Mouse (Mus musculus) midbrain, embryonic 15.5 days (tissue): ENCODE results near the gene Vmn2r83. TPM values are rescaled to one million over a fixed set of nuclear protein-coding genes. Genes with fewer than 3 reads are reported as not detected.

Source experiments
- ATAC-seq: fragments of 200-750 bp; cut with Nextera tagmentation; replicated peaks from 2 replicates; pipeline ENCODE4 v1.8.0; 2017; ENCODE audit warnings: moderate TSS enrichment
- H3K27ac ChIP-seq: fragments of 300-500 bp; sonication (generic); 2 replicates; pipeline ENCODE4 v1.5.1; 2015; ENCODE audit warnings: mild to moderate bottlenecking, inconsistent platforms
- H3K27me3 ChIP-seq: fragments of 300-500 bp; sonication (generic); replicated peaks from 2 replicates; pipeline ENCODE4 v1.6.1; 2015; ENCODE audit warnings: inconsistent platforms
- H3K36me3 ChIP-seq: fragments of 300-500 bp; sonication (generic); replicated peaks from 2 replicates; pipeline ENCODE4 v1.6.1; 2015; ENCODE audit warnings: inconsistent platforms
- H3K4me1 ChIP-seq: fragments of 300-500 bp; sonication (generic); 2 replicates; pipeline ENCODE4 v1.6.1; 2015; ENCODE audit warnings: inconsistent platforms
- H3K4me2 ChIP-seq: fragments of 300-500 bp; sonication (generic); 2 replicates; pipeline ENCODE4 v1.6.1; 2015; ENCODE audit warnings: inconsistent platforms, mild to moderate bottlenecking, moderate library complexity
- H3K4me3 ChIP-seq: fragments of 300-500 bp; sonication (generic); 2 replicates; pipeline ENCODE4 v1.5.1; 2015; ENCODE audit warnings: mild to moderate bottlenecking, inconsistent platforms
- H3K9ac ChIP-seq: fragments of 300-500 bp; sonication (generic); 2 replicates; pipeline ENCODE4 v1.6.1; 2015; ENCODE audit warnings: mild to moderate bottlenecking, inconsistent platforms
- H3K9me3 ChIP-seq: fragments of 300-500 bp; sonication (generic); 2 replicates; pipeline ENCODE4 v1.6.1; 2016; ENCODE audit warnings: inconsistent platforms
- WGBS: fragments of 180-500 bp; shearing (Covaris S2); methylation state at CpG from one replicate; pipeline ENCODE4 v1.1.7; 2015; ENCODE audit warnings: mixed read lengths; 5-methylcytosine and 5-hydroxymethylcytosine counted together
- microRNA-seq: library from miRNA; unstranded; fragments of <30 nt; microRNA quantifications from one replicate; pipeline ENCODE4, GENCODE M21; 2016
- polyA plus RNA-seq: library from polyadenylated mRNA; unstranded; fragments of >200 nt; fragmentation: Nextera tagmentation; extraction: Ambion mirVana; gene quantifications from 2 replicates; pipeline ENCODE4 v1.2.1, GENCODE M21; 2015

The Vmn2r83 gene
- polyA plus RNA-seq, 1 experiment from 2014 or later, result not detected

DNA sequence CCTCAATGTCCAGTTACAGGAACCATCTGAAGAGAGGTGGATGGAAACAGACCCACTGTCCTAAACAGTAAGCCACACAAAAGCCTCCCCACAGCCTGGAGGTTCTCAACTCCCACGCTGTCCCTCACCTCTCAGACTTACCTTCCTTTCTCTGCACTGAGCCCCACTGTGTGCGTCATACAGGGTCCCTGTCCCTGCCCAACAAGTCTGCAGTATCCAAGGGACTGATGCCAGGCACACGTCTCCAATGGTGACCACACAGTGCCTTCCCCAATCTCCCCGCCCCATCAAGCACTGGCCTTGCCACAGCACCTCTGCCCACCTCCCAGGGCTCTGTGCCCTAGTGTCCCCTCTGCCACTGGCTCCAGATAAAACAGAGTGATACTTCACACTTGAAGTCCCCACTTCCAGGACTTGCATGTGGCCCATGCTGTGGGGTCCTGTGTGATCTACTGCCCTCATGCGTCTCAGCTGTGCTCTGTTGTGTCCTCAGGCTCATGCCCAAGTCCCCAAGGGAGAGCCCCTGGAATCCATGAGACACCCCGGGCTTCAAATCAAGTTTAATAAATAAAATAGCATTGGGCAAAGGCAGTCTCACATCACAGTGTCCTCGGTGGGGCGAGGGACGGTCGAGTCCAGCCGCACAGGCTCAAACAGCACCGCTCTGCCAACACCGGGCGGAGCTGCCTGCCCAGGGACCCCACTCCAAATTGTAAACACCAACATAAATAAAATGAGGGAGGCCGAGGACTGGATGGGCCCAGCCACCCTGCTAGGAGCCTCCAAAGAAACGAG is 71.4 kb downstream of the Vmn2r83 start:
- no peak overlapping the region for H3K27ac ChIP-seq
- WGBS, result 94% methylated on average over 16 of the region's 16 CpGs
- H3K4me2 ChIP-seq, result no peak overlapping the region
- H3K27me3 ChIP-seq, result no peaks in the 10 kb centered on the region
- no peaks in the 10 kb centered on the region for H3K4me1 ChIP-seq
- no peaks in the 10 kb centered on the region for H3K9me3 ChIP-seq
- H3K4me3 ChIP-seq, result no peak overlapping the region
- no peak for ATAC-seq
- H3K9ac ChIP-seq, result no peak overlapping the region
- H3K36me3 ChIP-seq, result peaks cover 27% of the 10 kb centered on the region

DNA sequence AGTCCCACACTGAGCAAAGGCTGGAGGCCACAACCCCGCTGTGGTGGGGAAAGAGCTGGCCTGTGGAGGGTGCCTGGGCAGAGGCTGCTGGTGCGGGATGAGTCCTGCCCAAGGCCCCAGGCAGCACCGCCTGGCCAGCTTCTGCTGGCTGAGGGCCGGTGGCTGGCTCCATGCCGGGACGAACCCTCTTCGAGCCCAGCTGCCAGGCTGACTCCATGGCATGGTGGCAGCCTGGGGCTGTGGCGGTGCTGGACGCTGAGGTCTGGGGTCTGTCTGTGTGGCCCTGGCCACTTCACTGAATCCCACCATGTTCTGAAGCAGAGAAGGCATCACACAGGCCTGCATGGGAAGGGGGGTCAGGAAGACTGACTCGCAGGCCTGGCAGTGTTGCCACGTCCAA is 72.2 kb downstream of the Vmn2r83 start:
- no peak overlapping the region for H3K4me2 ChIP-seq
- no peak overlapping the region for H3K27ac ChIP-seq
- no peaks in the 10 kb centered on the region for H3K27me3 ChIP-seq
- H3K4me3 ChIP-seq, result no peak overlapping the region
- H3K9ac ChIP-seq, result no peak overlapping the region
- no peak for ATAC-seq
- H3K9me3 ChIP-seq, result no peaks in the 10 kb centered on the region
- 95% methylated on average over 11 of the region's 11 CpGs for WGBS
- peaks cover 32% of the 10 kb centered on the region for H3K36me3 ChIP-seq
- H3K4me1 ChIP-seq, result no peaks in the 10 kb centered on the region

DNA sequence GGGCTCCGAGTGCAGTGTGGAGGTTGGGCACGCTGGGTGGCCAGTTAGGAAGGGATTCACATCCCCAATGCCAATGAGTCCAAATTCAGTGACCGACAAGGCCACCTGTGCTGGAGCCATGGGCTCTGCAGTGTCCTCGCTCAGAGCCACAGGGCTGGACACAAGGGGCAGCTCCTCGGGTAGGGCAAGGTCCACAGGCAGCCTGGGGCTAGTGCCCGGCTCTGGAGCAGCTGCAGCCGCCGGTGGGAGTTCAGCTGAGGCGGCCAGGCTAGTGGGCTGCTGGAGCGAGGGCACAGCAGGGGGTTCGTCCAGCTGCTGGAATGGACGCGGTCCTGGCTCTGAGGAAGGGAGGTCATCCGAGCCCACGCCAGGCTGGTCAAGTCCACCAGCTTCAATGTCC is 73.0 kb downstream of the Vmn2r83 start:
- no peak overlapping the region for H3K4me2 ChIP-seq
- no peaks in the 10 kb centered on the region for H3K27me3 ChIP-seq
- no peaks in the 10 kb centered on the region for H3K4me1 ChIP-seq
- ATAC-seq, result no peak
- peaks cover 32% of the 10 kb centered on the region for H3K36me3 ChIP-seq
- no peaks in the 10 kb centered on the region for H3K9me3 ChIP-seq
- H3K9ac ChIP-seq, result no peak overlapping the region
- no peak overlapping the region for H3K27ac ChIP-seq
- WGBS, result 83% methylated on average over 15 of the region's 15 CpGs
- no peak overlapping the region for H3K4me3 ChIP-seq

- peaks cover 35% of the 10 kb centered on the region for H3K36me3 ChIP-seq
- H3K4me2 ChIP-seq, result no peak overlapping the region
- H3K9ac ChIP-seq, result no peak overlapping the region
- H3K4me1 ChIP-seq, result no peaks in the 10 kb centered on the region
- WGBS, result 98% methylated on average over 11 of the region's 11 CpGs
- no peak for ATAC-seq
- no peak overlapping the region for H3K4me3 ChIP-seq
- H3K27me3 ChIP-seq, result no peaks in the 10 kb centered on the region
- H3K9me3 ChIP-seq, result no peaks in the 10 kb centered on the region
- H3K27ac ChIP-seq, result no peak overlapping the region
Measured at GRCm38 (mm10) chr10:79542171-79542570, 73.6 kb downstream of the Vmn2r83 start.

Small RNA genes within 50 kb of the gene (microRNA-seq; reads per million reads assigned to microRNA genes)
- not detected for gene Mir6909

Other genes starting within 250 kb of the Vmn2r83 start
- gene Vmn2r81, start 221.0 kb upstream of the Vmn2r83 start, polyA plus RNA-seq, result not detected in 2 replicates
- gene Vmn2r82, start 112.2 kb upstream of the Vmn2r83 start, polyA plus RNA-seq, result not detected in 2 replicates
- 16.9 and 19.7 TPM in 2 replicates for gene Plpp2, start 65.1 kb downstream of the Vmn2r83 start, polyA plus RNA-seq
- gene Mier2, start 86.5 kb downstream of the Vmn2r83 start, polyA plus RNA-seq, result 70.4 and 72.5 TPM in 2 replicates
- gene Theg, start 118.6 kb downstream of the Vmn2r83 start, polyA plus RNA-seq, result not detected in 2 replicates
- gene C2cd4c, start 145.3 kb downstream of the Vmn2r83 start, polyA plus RNA-seq, result 0.49 and 0.95 TPM in 2 replicates
- gene Shc2, start 169.2 kb downstream of the Vmn2r83 start, polyA plus RNA-seq, result 27.9 and 30.1 TPM in 2 replicates
- gene Odf3l2, start 177.0 kb downstream of the Vmn2r83 start, polyA plus RNA-seq, result 0.41 and 0.44 TPM in 2 replicates
- 0.79 and 1.1 TPM in 2 replicates for gene Madcam1, start 195.8 kb downstream of the Vmn2r83 start, polyA plus RNA-seq
- gene Tpgs1, start 200.6 kb downstream of the Vmn2r83 start, polyA plus RNA-seq, result 99.8 and 105 TPM in 2 replicates
- gene Cdc34, start 213.5 kb downstream of the Vmn2r83 start, polyA plus RNA-seq, result 88.8 and 91.6 TPM in 2 replicates
- gene Gzmm, start 220.3 kb downstream of the Vmn2r83 start, polyA plus RNA-seq, result 1.7 and 2.2 TPM in 2 replicates
- 819 and 876 TPM in 2 replicates for gene Bsg, start 235.8 kb downstream of the Vmn2r83 start, polyA plus RNA-seq
- 1.3 and 1.7 TPM in 2 replicates for gene Hcn2, start 247.9 kb downstream of the Vmn2r83 start, polyA plus RNA-seq